Mouse (Mus musculus) naive thymus-derived CD4-positive, alpha-beta T cell, adult 5 months (primary cell): ENCODE results near the gene Dcakd. TPM values are rescaled to one million over a fixed set of nuclear protein-coding genes. Genes with fewer than 3 reads are reported as not detected.

ENCODE experiments used
- polyA plus RNA-seq: library from polyadenylated mRNA; unstranded; fragments of 100-300 nt; shearing (Covaris generic); gene quantifications from one replicate; pipeline ENCODE4 v1.2.1, GENCODE M21; 2017

Gene Dcakd
- 10.3 TPM for polyA plus RNA-seq

GRCm38 (mm10) chr11:103028176-103028891, at the start of gene Dcakd, which contains the start of gene Nmt1:
Gene Dcakd (minus strand): TSS chr11:103028333.
Gene Nmt1 (plus strand): TSS chr11:103028190.

GRCm38 (mm10) chr11:102946265-102946991, 81.7 kb downstream of the Dcakd start, which contains the start of gene C1ql1:
Gene C1ql1 (minus strand): TSS chr11:102946688.

Other genes with a start within 250 kb of the Dcakd start
- gene Gjc1, start 208.6 kb downstream of the Dcakd start, polyA plus RNA-seq, result not detected
- gene Higd1b, start 192.5 kb downstream of the Dcakd start, polyA plus RNA-seq, result not detected
- gene Eftud2, start 147.3 kb downstream of the Dcakd start, polyA plus RNA-seq, result 124 TPM
- not detected for gene Ccdc103, start 147.1 kb downstream of the Dcakd start, polyA plus RNA-seq
- not detected for gene Fam187a, start 143.2 kb downstream of the Dcakd start, polyA plus RNA-seq
- not detected for gene Gfap, start 127.4 kb downstream of the Dcakd start, polyA plus RNA-seq
- 0.10 TPM for gene Kif18b, start 103.2 kb downstream of the Dcakd start, polyA plus RNA-seq
- gene C1ql1, start 81.6 kb downstream of the Dcakd start, polyA plus RNA-seq, result not detected
- gene Nmt1, start 143 bp downstream of the Dcakd start, polyA plus RNA-seq, result 76.8 TPM
- gene Plcd3, start 73.3 kb upstream of the Dcakd start, polyA plus RNA-seq, result not detected
- 33.6 TPM for gene Acbd4, start 73.3 kb upstream of the Dcakd start, polyA plus RNA-seq
- 8.1 TPM for gene Hexim1, start 87.9 kb upstream of the Dcakd start, polyA plus RNA-seq
- gene Hexim2, start 104.1 kb upstream of the Dcakd start, polyA plus RNA-seq, result 3.3 TPM
- gene Fmnl1, start 142.8 kb upstream of the Dcakd start, polyA plus RNA-seq, result 168 TPM
- not detected for gene 1700023F06Rik, start 180.2 kb upstream of the Dcakd start, polyA plus RNA-seq
- gene Spata32, start 190.1 kb upstream of the Dcakd start, polyA plus RNA-seq, result not detected
- 133 TPM for gene Map3k14, start 239.1 kb upstream of the Dcakd start, polyA plus RNA-seq